Mouse (Mus musculus): ENCODE measurements around the gene BC034090. TPM values are rescaled to one million over a fixed set of nuclear protein-coding genes. Genes with fewer than 3 reads are reported as not detected.

The BC034090 gene
- polyA plus RNA-seq, 2 experiments = 5.6 to 28.0 TPM

DNA sequence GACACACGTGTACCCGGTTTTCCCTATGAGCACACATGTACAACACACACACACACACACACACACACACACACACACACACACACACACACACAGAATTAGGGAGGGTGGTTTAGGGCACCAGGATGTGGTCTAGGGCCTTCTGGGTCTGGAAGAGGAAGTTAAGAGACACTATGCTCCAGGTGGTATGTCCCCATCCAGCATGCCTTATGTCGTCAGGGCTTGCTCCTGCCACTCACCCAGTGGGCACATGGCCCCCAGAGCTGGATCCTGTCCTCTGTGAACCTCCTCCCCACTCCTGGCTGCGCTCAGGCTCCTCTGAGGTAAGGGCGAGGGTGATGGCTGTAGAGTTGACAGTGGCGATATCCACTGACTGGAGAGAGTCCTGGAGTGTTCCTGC, 21.2 kb downstream of the BC034090 start:
- no peak for DNase-seq (ENCODE audit: low spot score)
- 0 out of 2 replicates have a peak, but pooled peaks cover 9% of the 10 kb centered on the region for H3K4me1 ChIP-seq (ENCODE audit: control insufficient read depth, insufficient read depth, low read length)
- ATAC-seq (ENCODE audit: low FRiP score, low read depth) = no peak
- no peak overlapping the region for H3K4me2 ChIP-seq (replicated peaks; ENCODE audit: low read depth, low read length, severe bottlenecking)
- 92% methylated on average over 6 of the region's 6 CpGs for WGBS
- peaks cover 50% of the 10 kb centered on the region for H3K36me3 ChIP-seq (ENCODE audit: control insufficient read depth, insufficient read depth, low read length)
- no peak for TF ChIP-seq POLR2A (IDR thresholded peaks at IDR 0.05; ENCODE audit: borderline replicate concordance, extremely low read depth, insufficient read depth, insufficient read length)
- H3K4me3 ChIP-seq (replicated peaks; ENCODE audit: low read length) = no peak overlapping the region
- H3K27ac ChIP-seq (replicated peaks; ENCODE audit: low read depth, low read length) = no peak overlapping the region
- H3K9ac ChIP-seq (ENCODE audit: low read depth, low read length, severe bottlenecking) = no peak overlapping the region
- H3K27me3 ChIP-seq (ENCODE audit: control insufficient read depth, insufficient read depth, low read length) = no peaks in the 10 kb centered on the region
- no peaks in the 10 kb centered on the region for H3K9me3 ChIP-seq (ENCODE audit: control insufficient read depth, low read length)

DNA sequence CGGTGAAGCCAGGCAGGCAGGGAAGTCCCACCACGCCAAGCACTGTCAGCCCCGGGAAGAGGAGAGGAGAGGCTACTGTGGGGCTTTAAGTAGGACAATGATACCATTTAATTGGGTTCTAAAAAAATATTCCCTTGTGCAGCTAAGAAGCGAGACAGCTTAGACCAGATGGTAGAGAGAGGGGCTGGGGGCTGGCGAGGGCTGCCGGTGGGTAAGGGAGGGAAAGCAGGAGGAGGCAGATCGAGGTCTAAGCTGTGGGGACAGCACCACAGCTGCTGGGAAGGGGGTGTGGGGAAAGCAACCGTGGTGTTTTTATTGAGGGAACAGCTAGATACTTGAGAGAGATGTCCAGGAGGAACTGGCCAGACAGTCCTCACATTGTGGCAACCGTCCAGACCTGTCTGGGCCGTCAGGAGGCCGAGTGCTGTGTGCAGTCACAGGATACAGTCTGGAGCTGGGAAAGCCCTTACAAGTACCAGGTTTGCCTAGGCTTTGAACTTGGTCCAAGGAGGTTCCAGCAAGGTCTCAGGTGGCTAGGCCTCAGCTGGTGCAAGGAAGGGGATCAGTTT, 22.1 kb downstream of the BC034090 start:
- 47% methylated on average over 11 of the region's 11 CpGs for WGBS
- no peak overlapping the region for H3K4me2 ChIP-seq (replicated peaks; ENCODE audit: low read depth, low read length, severe bottlenecking)
- H3K9me3 ChIP-seq (ENCODE audit: control insufficient read depth, low read length) = no peaks in the 10 kb centered on the region
- H3K27me3 ChIP-seq (ENCODE audit: control insufficient read depth, insufficient read depth, low read length) = no peaks in the 10 kb centered on the region
- H3K36me3 ChIP-seq (ENCODE audit: control insufficient read depth, insufficient read depth, low read length) = peaks cover 56% of the 10 kb centered on the region
- DNase-seq (ENCODE audit: low spot score) (no peak), ATAC-seq (ENCODE audit: low FRiP score, low read depth) (peak; percentile 45; the same call in 1 of the 2 replicates)
- 0 out of 2 replicates have a peak overlapping the region, but pooled peaks have one; percentile 19 for H3K27ac ChIP-seq (replicated peaks; ENCODE audit: low read depth, low read length)
- H3K4me3 ChIP-seq (replicated peaks; ENCODE audit: low read length) = no peak overlapping the region
- TF ChIP-seq POLR2A (IDR thresholded peaks at IDR 0.05; ENCODE audit: borderline replicate concordance, extremely low read depth, insufficient read depth, insufficient read length) = no peak
- H3K9ac ChIP-seq (ENCODE audit: low read depth, low read length, severe bottlenecking) = no peak overlapping the region
- H3K4me1 ChIP-seq (ENCODE audit: control insufficient read depth, insufficient read depth, low read length) = 0 out of 2 replicates have a peak, but pooled peaks cover 7% of the 10 kb centered on the region

DNA sequence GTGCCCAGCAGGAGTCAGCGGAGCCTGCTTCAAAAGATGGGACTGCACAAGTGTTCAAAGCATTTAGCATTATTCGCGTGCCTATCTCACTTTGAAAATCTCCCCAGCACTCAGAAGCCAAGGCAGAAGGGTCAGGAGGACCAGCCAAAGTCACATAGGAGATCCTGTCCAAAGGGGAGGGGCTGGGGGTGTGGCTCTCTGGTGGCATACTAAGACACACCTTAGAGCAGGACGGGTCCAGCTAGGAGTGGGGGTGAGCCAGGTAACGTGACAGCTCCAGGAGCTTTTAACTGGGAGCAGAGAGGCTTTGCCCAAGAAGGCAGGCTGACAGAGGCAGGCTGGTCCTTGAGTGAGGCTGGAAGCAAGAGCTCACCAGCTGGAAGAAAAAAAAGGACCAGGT, 25.3 kb downstream of the BC034090 start:
- WGBS = 83% methylated on average over 5 of the region's 5 CpGs

DNA sequence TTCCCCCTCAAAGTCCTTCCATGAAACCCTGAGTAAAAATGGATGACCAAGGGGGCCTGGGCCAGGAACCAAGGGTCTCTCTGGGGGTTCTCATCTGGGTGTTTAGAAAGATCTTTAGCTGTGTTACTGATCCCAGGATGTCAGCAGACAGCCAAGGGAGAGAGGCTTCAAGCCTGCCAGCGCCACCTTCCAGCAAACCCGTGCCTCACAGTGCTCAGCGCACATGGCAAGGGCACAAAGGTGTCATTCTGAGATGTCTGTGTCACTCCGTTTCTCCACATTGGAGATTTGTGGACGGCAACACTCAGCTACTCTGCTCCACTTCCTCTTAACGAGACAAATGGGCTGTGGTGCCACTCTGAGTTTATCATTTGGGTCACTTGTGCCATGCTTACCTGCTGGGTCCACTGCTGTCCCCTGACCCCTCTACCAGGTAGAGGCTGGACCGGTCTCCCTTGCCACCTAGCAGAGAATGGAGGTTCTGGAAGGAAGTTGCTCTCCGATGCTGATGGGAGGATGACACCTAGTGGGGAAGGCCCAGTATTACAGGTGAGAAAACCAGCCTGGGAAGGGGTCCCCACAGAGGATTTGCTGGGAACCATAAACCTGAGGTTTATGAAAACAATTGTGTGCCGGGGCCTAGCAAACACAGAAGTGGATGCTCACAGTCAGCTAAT, 26.2 kb downstream of the BC034090 start:
- Histone ChIP-seq H3K36me3 (ENCODE audit: control insufficient read depth, insufficient read depth, low read length) (peaks cover 46% of the 10 kb centered on the region), H3K4me3 (replicated peaks; ENCODE audit: low read length) (no peak overlapping the region), H3K9me3 (ENCODE audit: control insufficient read depth, low read length) (no peaks in the 10 kb centered on the region), H3K9ac (ENCODE audit: low read depth, low read length, severe bottlenecking) (no peak overlapping the region), H3K27ac (replicated peaks; ENCODE audit: low read depth, low read length) (no peak overlapping the region), H3K4me2 (replicated peaks; ENCODE audit: low read depth, low read length, severe bottlenecking) (no peak overlapping the region), H3K4me1 (ENCODE audit: control insufficient read depth, insufficient read depth, low read length) (peaks cover 35% of the 10 kb centered on the region), H3K27me3 (ENCODE audit: control insufficient read depth, insufficient read depth, low read length) (no peaks in the 10 kb centered on the region)
- ATAC-seq (ENCODE audit: low FRiP score, low read depth) = no peak
- TF ChIP-seq POLR2A (IDR thresholded peaks at IDR 0.05; ENCODE audit: borderline replicate concordance, extremely low read depth, insufficient read depth, insufficient read length) = no peak
- 59% methylated on average over 9 of the region's 9 CpGs for WGBS
- DNase-seq (ENCODE audit: low spot score) = no peak

More for the DNA sequence above, 25.3 kb downstream of the BC034090 start:
- H3K4me1 ChIP-seq (ENCODE audit: control insufficient read depth, insufficient read depth, low read length) = peaks cover 30% of the 10 kb centered on the region
- no peak overlapping the region for H3K4me3 ChIP-seq (replicated peaks; ENCODE audit: low read length)
- no peak overlapping the region for H3K4me2 ChIP-seq (replicated peaks; ENCODE audit: low read depth, low read length, severe bottlenecking)
- peaks cover 45% of the 10 kb centered on the region for H3K36me3 ChIP-seq (ENCODE audit: control insufficient read depth, insufficient read depth, low read length)
- ATAC-seq (ENCODE audit: low FRiP score, low read depth) (no peak), DNase-seq (ENCODE audit: low spot score) (no peak)
- H3K27ac ChIP-seq (replicated peaks; ENCODE audit: low read depth, low read length) = no peak overlapping the region
- no peak overlapping the region for H3K9ac ChIP-seq (ENCODE audit: low read depth, low read length, severe bottlenecking)
- H3K9me3 ChIP-seq (ENCODE audit: control insufficient read depth, low read length) = no peaks in the 10 kb centered on the region
- no peaks in the 10 kb centered on the region for H3K27me3 ChIP-seq (ENCODE audit: control insufficient read depth, insufficient read depth, low read length)
- no peak for TF ChIP-seq POLR2A (IDR thresholded peaks at IDR 0.05; ENCODE audit: borderline replicate concordance, extremely low read depth, insufficient read depth, insufficient read length)

DNA sequence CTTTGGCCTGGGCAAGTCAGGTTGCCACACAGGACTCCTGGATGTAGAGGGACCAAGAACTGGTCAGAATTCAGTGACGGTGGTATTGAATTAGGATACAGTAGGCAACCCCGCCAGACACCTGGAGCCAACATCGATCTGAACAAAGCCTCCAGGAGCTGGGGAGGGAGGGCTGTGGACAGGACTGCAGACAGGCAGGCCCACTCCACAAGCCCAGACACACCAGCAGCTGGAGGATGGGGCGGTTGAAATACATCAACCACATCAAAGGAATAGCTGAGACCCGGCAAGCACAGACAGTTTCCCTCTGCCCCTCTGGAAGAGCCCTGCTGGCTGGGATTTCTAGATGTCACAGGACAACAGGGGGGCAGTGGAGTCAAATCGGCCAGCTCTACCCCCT, 27.4 kb downstream of the BC034090 start:
- Histone ChIP-seq H3K9me3 (ENCODE audit: control insufficient read depth, low read length) (no peaks in the 10 kb centered on the region), H3K36me3 (ENCODE audit: control insufficient read depth, insufficient read depth, low read length) (peaks cover 41% of the 10 kb centered on the region), H3K4me1 (ENCODE audit: control insufficient read depth, insufficient read depth, low read length) (peaks cover 45% of the 10 kb centered on the region), H3K9ac (ENCODE audit: low read depth, low read length, severe bottlenecking) (no peak overlapping the region), H3K4me3 (replicated peaks; ENCODE audit: low read length) (no peak overlapping the region), H3K27ac (replicated peaks; ENCODE audit: low read depth, low read length) (no peak overlapping the region), H3K27me3 (ENCODE audit: control insufficient read depth, insufficient read depth, low read length) (no peaks in the 10 kb centered on the region), H3K4me2 (replicated peaks; ENCODE audit: low read depth, low read length, severe bottlenecking) (no peak overlapping the region)
- WGBS = 29% methylated on average over 6 of the region's 6 CpGs
- TF ChIP-seq POLR2A (IDR thresholded peaks at IDR 0.05; ENCODE audit: borderline replicate concordance, extremely low read depth, insufficient read depth, insufficient read length) = no peak
- ATAC-seq (ENCODE audit: low FRiP score, low read depth) (no peak), DNase-seq (ENCODE audit: low spot score) (no peak)

Data from limb, embryonic 14.5 days (tissue).